Mouse (Mus musculus) midbrain, embryonic 11.5 days (tissue): Measurements from ENCODE around the gene Phf8. TPM values are rescaled to one million over a fixed set of nuclear protein-coding genes. Genes with fewer than 3 reads are reported as not detected.

ENCODE experiments used
- ATAC-seq: fragments of 200-750 bp; cut with Nextera tagmentation; 2 replicates; pipeline ENCODE4 v1.8.0; 2017; ENCODE audit warnings: moderate TSS enrichment, moderate library complexity; ENCODE audit not compliant: low FRiP score
- DNase-seq: peaks from one replicate; pipeline ENCODE4 v3.0.0; 2015; ENCODE audit warnings: low spot score; ENCODE audit errors: missing footprints
- H3K27ac ChIP-seq: fragments of 300-500 bp; sonication (generic); 2 replicates; pipeline ENCODE4 v1.5.1; 2014; ENCODE audit warnings: low read depth, low read length
- H3K27me3 ChIP-seq: fragments of 300-500 bp; sonication (generic); 2 replicates; pipeline ENCODE4 v1.6.1; 2014; ENCODE audit warnings: mild to moderate bottlenecking, low read length, moderate library complexity, mixed read lengths; ENCODE audit not compliant: control insufficient read depth, insufficient read depth
- H3K36me3 ChIP-seq: fragments of 300-500 bp; sonication (generic); 2 replicates; pipeline ENCODE4 v1.6.1; 2014; ENCODE audit warnings: mild to moderate bottlenecking, low read length, moderate library complexity, mixed read lengths; ENCODE audit not compliant: control insufficient read depth, insufficient read depth
- H3K4me1 ChIP-seq: fragments of 300-500 bp; sonication (generic); 2 replicates; pipeline ENCODE4 v1.6.1; 2014; ENCODE audit warnings: low read length; ENCODE audit not compliant: control insufficient read depth, insufficient read depth
- H3K4me2 ChIP-seq: fragments of 300-500 bp; sonication (generic); 2 replicates; pipeline ENCODE4 v1.6.1; 2014; ENCODE audit warnings: mild to moderate bottlenecking, moderate library complexity
- H3K4me3 ChIP-seq: fragments of 300-500 bp; sonication (generic); 2 replicates; pipeline ENCODE4 v1.5.1; 2014; ENCODE audit warnings: low read depth, low read length
- H3K9ac ChIP-seq: fragments of 300-500 bp; sonication (generic); 2 replicates; pipeline ENCODE4 v1.6.1; 2014; ENCODE audit warnings: low read length
- H3K9me3 ChIP-seq: fragments of 300-500 bp; sonication (generic); 2 replicates; pipeline ENCODE4 v1.6.1; 2016; ENCODE audit warnings: low read length; ENCODE audit not compliant: control insufficient read depth
- WGBS: fragments of 180-500 bp; shearing (Covaris S2); extraction: QIAGEN DNeasy Blood & Tissue Kit; methylation state at CpG from one replicate; pipeline ENCODE4 v1.1.7; 2014; 5-methylcytosine and 5-hydroxymethylcytosine counted together
- polyA plus RNA-seq: library from polyadenylated mRNA; unstranded; fragments of >200 nt; fragmentation: Nextera tagmentation; extraction: Ambion mirVana; gene quantifications from 2 replicates; pipeline ENCODE4 v1.2.1, GENCODE M21; 2014

Phf8 gene
- polyA plus RNA-seq, 1 experiment from 2014 or later = 32.7 TPM

- H3K27ac ChIP-seq = peak overlapping the region; percentile 95
- H3K27me3 ChIP-seq = no peaks in the 10 kb centered on the region
- H3K9ac ChIP-seq = peak overlapping the region; percentile 61
- peak overlapping the region; percentile 30; the same call in 1 of the 2 replicates for H3K4me2 ChIP-seq
- H3K36me3 ChIP-seq = no peaks in the 10 kb centered on the region
- peak overlapping the region; percentile 49 for H3K4me3 ChIP-seq
- peaks cover 2% of the 10 kb centered on the region; the same call in 1 of the 2 replicates for H3K4me1 ChIP-seq
- ATAC-seq = no peak; the same call in 1 of the 2 replicates
- H3K9me3 ChIP-seq = no peaks in the 10 kb centered on the region
- 12% methylated on average over 17 of the region's 17 CpGs for WGBS
- DNase-seq = no peak
These were observed 380 bp upstream of the Phf8 start for GRCm38 (mm10) chrX:151520127-151520457.

GRCm38 (mm10) chrX:151521786-151522522 lies 1.5 kb downstream of the Phf8 start:
- H3K9ac ChIP-seq = peak overlapping the region; percentile 80
- WGBS = 21% methylated on average over 25 of the region's 25 CpGs
- no peaks in the 10 kb centered on the region for H3K27me3 ChIP-seq
- no peak overlapping the region; the same call in 1 of the 2 replicates for H3K27ac ChIP-seq
- H3K4me2 ChIP-seq = peak overlapping the region; percentile 56
- DNase-seq (peak; percentile 89), ATAC-seq (no peak)
- peak overlapping the region; percentile 49 for H3K4me3 ChIP-seq
- peaks cover 2% of the 10 kb centered on the region; the same call in 1 of the 2 replicates for H3K4me1 ChIP-seq
- no peaks in the 10 kb centered on the region for H3K36me3 ChIP-seq
- H3K9me3 ChIP-seq = no peaks in the 10 kb centered on the region

GRCm38 (mm10) chrX:151553356-151553755 lies 32.9 kb downstream of the Phf8 start:
- H3K27me3 ChIP-seq = no peaks in the 10 kb centered on the region
- ATAC-seq (no peak), DNase-seq (no peak)
- 96% methylated on average over 4 of the region's 4 CpGs for WGBS
- no peaks in the 10 kb centered on the region for H3K4me1 ChIP-seq
- H3K27ac ChIP-seq = no peak overlapping the region
- H3K4me3 ChIP-seq = no peak overlapping the region
- no peaks in the 10 kb centered on the region for H3K36me3 ChIP-seq
- no peaks in the 10 kb centered on the region for H3K9me3 ChIP-seq
- H3K4me2 ChIP-seq = no peak overlapping the region
- H3K9ac ChIP-seq = no peak overlapping the region

- H3K4me1 ChIP-seq = no peaks in the 10 kb centered on the region
- H3K4me2 ChIP-seq = no peak overlapping the region
- ATAC-seq (no peak), DNase-seq (no peak)
- no peak overlapping the region for H3K9ac ChIP-seq
- H3K27ac ChIP-seq = no peak overlapping the region
- no peak overlapping the region for H3K4me3 ChIP-seq
- 89% methylated on average over 1 of the region's 1 CpGs for WGBS
- no peaks in the 10 kb centered on the region for H3K36me3 ChIP-seq
- no peaks in the 10 kb centered on the region; the same call in 1 of the 2 replicates for H3K27me3 ChIP-seq
- H3K9me3 ChIP-seq = no peaks in the 10 kb centered on the region
These were observed 54.7 kb downstream of the Phf8 start for GRCm38 (mm10) chrX:151575166-151575565.

GRCm38 (mm10) chrX:151643386-151643785 lies 122.9 kb downstream of the Phf8 start:
- 84% methylated on average over 2 of the region's 2 CpGs for WGBS
- Histone ChIP-seq H3K4me3 (no peak overlapping the region), H3K36me3 (no peaks in the 10 kb centered on the region), H3K27ac (no peak overlapping the region), H3K27me3 (no peaks in the 10 kb centered on the region; the same call in 1 of the 2 replicates), H3K9me3 (no peaks in the 10 kb centered on the region), H3K4me2 (no peak overlapping the region), H3K9ac (no peak overlapping the region), H3K4me1 (no peaks in the 10 kb centered on the region)
- ATAC-seq (no peak), DNase-seq (no peak)

GRCm38 (mm10) chrX:151653744-151654143 lies 133.3 kb downstream of the Phf8 start:
- H3K27me3 ChIP-seq = no peaks in the 10 kb centered on the region
- no peaks in the 10 kb centered on the region for H3K36me3 ChIP-seq
- H3K9me3 ChIP-seq = no peaks in the 10 kb centered on the region
- 63% methylated on average over 2 of the region's 2 CpGs for WGBS
- no peak for DNase-seq
- H3K27ac ChIP-seq = no peak overlapping the region
- H3K4me1 ChIP-seq = no peaks in the 10 kb centered on the region
- no peak overlapping the region for H3K4me3 ChIP-seq
- H3K9ac ChIP-seq = no peak overlapping the region
- no peak for ATAC-seq
- H3K4me2 ChIP-seq = no peak overlapping the region

GRCm38 (mm10) chrX:151674492-151675171 lies 154.2 kb downstream of the Phf8 start:
- Histone ChIP-seq H3K4me3 (no peak overlapping the region), H3K9me3 (no peaks in the 10 kb centered on the region), H3K36me3 (no peaks in the 10 kb centered on the region), H3K4me1 (no peaks in the 10 kb centered on the region), H3K27me3 (no peaks in the 10 kb centered on the region), H3K4me2 (no peak overlapping the region), H3K9ac (no peak overlapping the region), H3K27ac (no peak overlapping the region)
- DNase-seq (no peak), ATAC-seq (no peak)
- 88% methylated on average over 5 of the region's 5 CpGs for WGBS

Other genes starting within 250 kb of the Phf8 start
- 3.6 and 3.8 TPM in 2 replicates for gene Fam120c, start 176.5 kb upstream of the Phf8 start, polyA plus RNA-seq